Mouse (Mus musculus): ENCODE data around the gene March7.

The March7 gene

GRCm38 (mm10) chr2:60216547-60217153, 7.0 kb downstream of the March7 start:
- DNase-seq (ENCODE audit: low spot score) = no peak

- DNase-seq (ENCODE audit: low spot score) = no peak
Observed at GRCm38 (mm10) chr2:60217620-60218019, 7.9 kb downstream of the March7 start.

GRCm38 (mm10) chr2:60221236-60221635, 11.5 kb downstream of the March7 start:
- DNase-seq (ENCODE audit: low spot score) = no peak

- DNase-seq (ENCODE audit: low spot score) = no peak
Observed at GRCm38 (mm10) chr2:60221954-60222353, 12.3 kb downstream of the March7 start.

GRCm38 (mm10) chr2:60223489-60223888, 13.8 kb downstream of the March7 start:
- DNase-seq (ENCODE audit: low spot score) = no peak

GRCm38 (mm10) chr2:60228470-60228869, 18.8 kb downstream of the March7 start:
- DNase-seq (ENCODE audit: low spot score) = no peak

GRCm38 (mm10) chr2:60230361-60230760, 20.7 kb downstream of the March7 start:
- DNase-seq (ENCODE audit: low spot score) = no peak

- no peak for DNase-seq (ENCODE audit: low spot score)
Observed at GRCm38 (mm10) chr2:60233147-60233546, 23.5 kb downstream of the March7 start.

- no peak for DNase-seq (ENCODE audit: low spot score)
Observed at GRCm38 (mm10) chr2:60234506-60234905, 24.8 kb downstream of the March7 start.

- no peak for DNase-seq (ENCODE audit: low spot score)
Observed at GRCm38 (mm10) chr2:60252782-60253181, 43.1 kb downstream of the March7 start.

GRCm38 (mm10) chr2:60253506-60253905, 43.8 kb downstream of the March7 start:
- DNase-seq (ENCODE audit: low spot score) = no peak

- DNase-seq (ENCODE audit: low spot score) = no peak
Observed at GRCm38 (mm10) chr2:60256751-60257150, 47.1 kb downstream of the March7 start.

- DNase-seq (ENCODE audit: low spot score) = no peak
Observed at GRCm38 (mm10) chr2:60259186-60259585, 49.5 kb downstream of the March7 start.

- DNase-seq (ENCODE audit: low spot score) = no peak
Observed at GRCm38 (mm10) chr2:60260621-60261350, 51.1 kb downstream of the March7 start.

- DNase-seq (ENCODE audit: low spot score) = no peak
Observed at GRCm38 (mm10) chr2:60267567-60267966, 57.9 kb downstream of the March7 start.

GRCm38 (mm10) chr2:60269856-60270479, 60.3 kb downstream of the March7 start:
- DNase-seq (ENCODE audit: low spot score) = no peak

GRCm38 (mm10) chr2:60278627-60279026, 68.9 kb downstream of the March7 start:
- no peak for DNase-seq (ENCODE audit: low spot score)

GRCm38 (mm10) chr2:60282625-60283024, 72.9 kb downstream of the March7 start:
- DNase-seq (ENCODE audit: low spot score) = no peak

- DNase-seq (ENCODE audit: low spot score) = no peak
Observed at GRCm38 (mm10) chr2:60283208-60283750, 73.6 kb downstream of the March7 start.

- peak; percentile 4 for DNase-seq (ENCODE audit: low spot score)
Observed at GRCm38 (mm10) chr2:60283751-60284466, 74.2 kb downstream of the March7 start.

GRCm38 (mm10) chr2:60284467-60284821, 74.8 kb downstream of the March7 start, which contains the start of gene Cd302:
TSS of gene Cd302 (minus strand) at chr2:60284488.
- no peak for DNase-seq (ENCODE audit: low spot score)

GRCm38 (mm10) chr2:60285107-60285617, 75.5 kb downstream of the March7 start:
- DNase-seq (ENCODE audit: low spot score) = no peak
